In the genomic region with DNA sequence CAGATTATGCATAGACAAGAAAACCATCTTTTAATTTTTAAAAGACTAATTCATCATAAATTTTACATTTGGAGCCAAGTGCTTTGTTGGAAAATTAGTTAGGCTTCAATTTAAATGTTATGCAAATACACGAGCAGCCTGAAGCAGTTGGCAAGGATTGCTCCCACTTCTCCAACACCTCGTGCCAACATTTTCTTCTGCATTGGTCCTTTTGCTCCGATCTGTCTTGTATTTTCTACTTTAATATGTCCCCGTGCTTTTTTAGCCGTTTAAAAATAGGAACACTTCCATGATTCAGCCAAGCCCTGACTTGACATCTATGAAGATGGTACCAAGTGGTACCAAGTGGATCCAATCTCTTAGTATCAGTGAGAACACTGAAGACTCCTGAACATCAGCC, we compare ENCODE assay signal across 18 mouse cellular contexts. TPM values are rescaled to one million over a fixed set of nuclear protein-coding genes. Genes with fewer than 3 reads are reported as not detected.
DNase-seq lines count a peak whose midpoint lies in the region; ATAC-seq and TF ChIP-seq lines count a peak whose summit lies in the region.
"Had no signal": no experiment of that assay in that cellular context is flagged by ENCODE, and none has a peak within 500 bp of the region (broad histone marks: within the 10 kb centered on the region; RNA-seq: fewer than 3 reads in every experiment).

No protein-coding gene starts in this region.

- no peaks in the 10 kb centered on the region for H3K36me3 ChIP-seq in hindbrain, embryonic 13.5 days
- no peaks in the 10 kb centered on the region for H3K36me3 ChIP-seq in hindbrain, embryonic 16.5 days (ENCODE audit: control insufficient read depth, insufficient read depth, low read length)
- H3K36me3 ChIP-seq in forebrain, embryonic 12.5 days (replicated peaks) = no peaks in the 10 kb centered on the region
- no peaks in the 10 kb centered on the region for H3K36me3 ChIP-seq in intestine, embryonic 16.5 days (ENCODE audit: control insufficient read depth, insufficient read depth, low read length)
- no peaks in the 10 kb centered on the region for H3K36me3 ChIP-seq in heart, embryonic 10.5 days
- H3K36me3 ChIP-seq: embryonic facial prominence, embryonic 10.5 days; limb, embryonic 15.5 days; neural tube, embryonic 12.5 days had no signal

- H3K9me3 ChIP-seq in hindbrain, embryonic 13.5 days = no peaks in the 10 kb centered on the region
- H3K9me3 ChIP-seq in hindbrain, embryonic 16.5 days (ENCODE audit: control insufficient read depth, low read length) = no peaks in the 10 kb centered on the region
- no peaks in the 10 kb centered on the region for H3K9me3 ChIP-seq in forebrain, embryonic 12.5 days
- no peaks in the 10 kb centered on the region for H3K9me3 ChIP-seq in intestine, embryonic 16.5 days (ENCODE audit: control insufficient read depth, low read length)
- no peaks in the 10 kb centered on the region for H3K9me3 ChIP-seq in heart, embryonic 10.5 days
- H3K9me3 ChIP-seq: embryonic facial prominence, embryonic 10.5 days; limb, embryonic 15.5 days; neural tube, embryonic 12.5 days had no signal

- intact Hi-C loops in left cerebral cortex, adult 2 months (cut with DNase I) = loop anchor here (2.0 to 5.0 kb wide), 3 partner anchors 46 to 224 kb away; no protein-coding TSS in a partner anchor

- no peak overlapping the region for H3K4me3 ChIP-seq in hindbrain, embryonic 13.5 days
- H3K4me3 ChIP-seq in hindbrain, embryonic 16.5 days (ENCODE audit: low read length) = no peak overlapping the region
- no peak overlapping the region for H3K4me3 ChIP-seq in forebrain, embryonic 12.5 days (replicated peaks)
- no peak overlapping the region for H3K4me3 ChIP-seq in left cerebral cortex, adult 2 months
- H3K4me3 ChIP-seq in intestine, embryonic 16.5 days (ENCODE audit: low read length) = no peak overlapping the region
- no peak overlapping the region for H3K4me3 ChIP-seq in heart, embryonic 10.5 days
- H3K4me3 ChIP-seq: embryonic facial prominence, embryonic 10.5 days; limb, embryonic 15.5 days; megakaryocyte, embryonic 14.5 days; neural tube, embryonic 12.5 days had no signal

- 60% methylated on average over 5 of the region's 5 CpGs for WGBS in hindbrain, embryonic 13.5 days
- 40% methylated on average over 5 of the region's 5 CpGs for WGBS in hindbrain, embryonic 16.5 days
- 58% methylated on average over 5 of the region's 5 CpGs for WGBS in forebrain, embryonic 12.5 days
- 83% methylated on average over 5 of the region's 5 CpGs for WGBS in intestine, embryonic 16.5 days
- 87% methylated on average over 5 of the region's 5 CpGs for WGBS in heart, embryonic 10.5 days

- TF ChIP-seq CTCF in left cerebral cortex, adult 2 months (IDR thresholded peaks at IDR 0.05) = no peak

- no peak overlapping the region for H3K4me2 ChIP-seq in hindbrain, embryonic 13.5 days
- no peak overlapping the region for H3K4me2 ChIP-seq in hindbrain, embryonic 16.5 days (ENCODE audit: low read length)
- H3K4me2 ChIP-seq in forebrain, embryonic 12.5 days = no peak overlapping the region
- H3K4me2 ChIP-seq in intestine, embryonic 16.5 days (ENCODE audit: low read depth, low read length) = no peak overlapping the region
- H3K4me2 ChIP-seq: limb, embryonic 15.5 days; lung, embryonic 14.5 days; neural tube, embryonic 12.5 days had no signal

- ATAC-seq in hindbrain, embryonic 13.5 days (ENCODE audit: low FRiP score) = no peak
- no peak for ATAC-seq in hindbrain, embryonic 16.5 days
- 0 out of 2 replicates have a peak, but pooled peaks have one; percentile 28 for ATAC-seq in forebrain, embryonic 12.5 days (ENCODE audit: low FRiP score)
- ATAC-seq in intestine, embryonic 16.5 days = no peak

- no peak overlapping the region for H3K9ac ChIP-seq in hindbrain, embryonic 13.5 days
- no peak overlapping the region for H3K9ac ChIP-seq in hindbrain, embryonic 16.5 days (ENCODE audit: low read depth, low read length)
- H3K9ac ChIP-seq in forebrain, embryonic 12.5 days = no peak overlapping the region
- H3K9ac ChIP-seq in intestine, embryonic 16.5 days (ENCODE audit: low read depth, low read length) = no peak overlapping the region
- H3K9ac ChIP-seq: limb, embryonic 15.5 days; lung, embryonic 14.5 days; neural tube, embryonic 12.5 days had no signal

- peak; percentile 77 for DNase-seq in Muller cell, postnatal 12 days (ENCODE audit: inconsistent ontology term)
- no peak for DNase-seq in left cerebral cortex, adult 2 months (ENCODE audit: extremely low spot score in 1 of 2, low spot score in 2 of 2)
- DNase-seq in heart, embryonic 10.5 days (ENCODE audit: low spot score) = no peak
- no peak for DNase-seq in adrenal gland, adult 18-20 months (ENCODE audit: low spot score in 2 of 2)
- DNase-seq: B cell, adult 2 months; cerebellum, adult 8-10 months; heart, adult 11 months; heart, postnatal 14 days; kidney, adult 9 months; lung, embryonic 14.5 days had no signal

- H3K27me3 ChIP-seq in hindbrain, embryonic 13.5 days = no peaks in the 10 kb centered on the region
- H3K27me3 ChIP-seq in hindbrain, embryonic 16.5 days (replicated peaks; ENCODE audit: control insufficient read depth, insufficient read depth, low read length) = no peaks in the 10 kb centered on the region
- no peaks in the 10 kb centered on the region for H3K27me3 ChIP-seq in forebrain, embryonic 12.5 days
- H3K27me3 ChIP-seq in intestine, embryonic 16.5 days (replicated peaks; ENCODE audit: control insufficient read depth, insufficient read depth, low read length) = no peaks in the 10 kb centered on the region
- no peaks in the 10 kb centered on the region for H3K27me3 ChIP-seq in heart, embryonic 10.5 days (ENCODE audit: insufficient read depth, poor library complexity, severe bottlenecking)
- H3K27me3 ChIP-seq: limb, embryonic 15.5 days; megakaryocyte, embryonic 14.5 days; neural tube, embryonic 12.5 days had no signal

- H3K4me1 ChIP-seq in hindbrain, embryonic 13.5 days (replicated peaks) = peaks cover 28% of the 10 kb centered on the region
- peaks cover 12% of the 10 kb centered on the region for H3K4me1 ChIP-seq in hindbrain, embryonic 16.5 days (ENCODE audit: control insufficient read depth, insufficient read depth, low read depth, low read length)
- H3K4me1 ChIP-seq in forebrain, embryonic 12.5 days = peaks cover 22% of the 10 kb centered on the region
- H3K4me1 ChIP-seq in intestine, embryonic 16.5 days (ENCODE audit: control insufficient read depth, insufficient read depth, low read length) = no peaks in the 10 kb centered on the region; the same call in 1 of the 2 replicates
- H3K4me1 ChIP-seq in heart, embryonic 10.5 days = peaks cover 3% of the 10 kb centered on the region; the same call in 1 of the 2 replicates
- H3K4me1 ChIP-seq: embryonic facial prominence, embryonic 10.5 days; limb, embryonic 15.5 days; megakaryocyte, embryonic 14.5 days; neural tube, embryonic 12.5 days had no signal

- peak overlapping the region; percentile 55; the same call in 1 of the 2 replicates for H3K27ac ChIP-seq in hindbrain, embryonic 13.5 days
- H3K27ac ChIP-seq in hindbrain, embryonic 16.5 days (ENCODE audit: low read depth, low read length) = no peak overlapping the region
- H3K27ac ChIP-seq in forebrain, embryonic 12.5 days = peak overlapping the region; percentile 71
- peak overlapping the region; percentile 88 for H3K27ac ChIP-seq in left cerebral cortex, adult 2 months
- no peak overlapping the region for H3K27ac ChIP-seq in intestine, embryonic 16.5 days (ENCODE audit: low read length)
- H3K27ac ChIP-seq in heart, embryonic 10.5 days = no peak overlapping the region
- H3K27ac ChIP-seq: embryonic facial prominence, embryonic 10.5 days; limb, embryonic 15.5 days; neural tube, embryonic 12.5 days had no signal

RNA-seq across cellular contexts. Expression of a gene that starts 50.8 kb away (rescaled TPM):
- 71.7 and 75.4 TPM in 2 replicates for polyA plus RNA-seq in hindbrain, embryonic 13.5 days (2015; fragmentation: Nextera tagmentation; extraction: Ambion mirVana)
- polyA plus RNA-seq in hindbrain, embryonic 16.5 days (2015; fragmentation: Nextera tagmentation; extraction: Ambion mirVana) = 40.8 and 53.1 TPM in 2 replicates
- polyA plus RNA-seq in forebrain, embryonic 12.5 days (2016; fragmentation: Nextera tagmentation; extraction: Ambion mirVana) = 113 and 115 TPM in 2 replicates
- total RNA-seq in left cerebral cortex, adult 2 months (2021) = 100 to 1,000 TPM; 370 to 377 TPM
- polyA plus RNA-seq in intestine, embryonic 16.5 days (2015; fragmentation: Nextera tagmentation; extraction: Ambion mirVana) = 19.1 and 19.4 TPM in 2 replicates
- polyA plus RNA-seq in heart, embryonic 10.5 days (2016; fragmentation: Nextera tagmentation; extraction: Ambion mirVana) = 134 and 278 TPM in 2 replicates
- 100 to 1,000 TPM; 110 to 130 TPM for total RNA-seq in adrenal gland, adult 18-20 months (2021)

Comparison
In these comparisons a context has a peak if more than half of its experiments do, and no peak if none do; other contexts are left out.
1. H3K27ac ChIP-seq: peak in hindbrain, embryonic 13.5 days (single experiment), forebrain, embryonic 12.5 days (single experiment) and left cerebral cortex, adult 2 months (single experiment); none in hindbrain, embryonic 16.5 days (single experiment), intestine, embryonic 16.5 days (single experiment) and heart, embryonic 10.5 days (single experiment).